Mouse (Mus musculus) brain, embryonic 14.5 days (tissue): Measurements from ENCODE around the gene Grhpr.

Experiments
- CTCF ChIP-seq: fragments of 200-500 bp; IDR thresholded peaks from 2 replicates; pipeline ENCODE4 v1.5.1; 2012; ENCODE audit warnings: inconsistent platforms, mild to moderate bottlenecking, moderate library complexity, borderline replicate concordance; ENCODE audit not compliant: insufficient read depth, insufficient read length; ENCODE audit errors: extremely low read depth
- POLR2A ChIP-seq: fragments of 200-500 bp; IDR thresholded peaks from 2 replicates; pipeline ENCODE4 v1.6.1; 2012; ENCODE audit warnings: mild to moderate bottlenecking, inconsistent platforms, borderline replicate concordance; ENCODE audit not compliant: poor library complexity, insufficient read depth, insufficient read length, severe bottlenecking; ENCODE audit errors: extremely low read depth

DNA sequence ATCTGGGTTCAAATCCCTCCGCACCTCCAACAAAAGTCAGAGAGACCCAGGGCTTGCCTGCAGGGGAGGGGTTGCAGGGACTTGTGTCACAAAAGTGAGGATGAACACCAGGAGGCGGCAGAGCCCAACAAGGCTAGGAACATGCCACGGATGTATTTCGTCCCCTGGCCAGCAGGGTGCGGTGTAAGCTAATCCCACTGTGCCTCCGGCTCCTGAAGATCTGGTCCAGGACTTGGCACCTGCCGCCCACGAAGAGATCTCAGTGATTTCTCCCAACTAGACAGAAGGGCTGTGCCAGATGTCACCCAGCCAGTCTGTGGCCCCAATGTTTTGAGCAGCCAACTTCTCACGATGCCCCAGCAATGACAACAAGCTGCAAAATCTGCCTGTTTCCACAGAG lies 7.7 kb upstream of the Grhpr start:
- TF ChIP-seq POLR2A (no peak), CTCF (peak; percentile 92)
